Mouse (Mus musculus) neural tube, embryonic 12.5 days (tissue): ENCODE data around the gene Umad1. TPM values are rescaled to one million over a fixed set of nuclear protein-coding genes. Genes with fewer than 3 reads are reported as not detected.

Experiments used
- ATAC-seq: fragments of 200-750 bp; cut with Nextera tagmentation; 2 replicates; pipeline ENCODE4 v1.8.0; 2017; ENCODE audit warnings: low read depth, mild to moderate bottlenecking, moderate TSS enrichment, moderate library complexity; ENCODE audit not compliant: low FRiP score
- H3K27ac ChIP-seq: fragments of 300-500 bp; sonication (generic); 2 replicates; pipeline ENCODE4 v1.5.1; 2016
- H3K27me3 ChIP-seq: fragments of 300-500 bp; sonication (generic); replicated peaks from 2 replicates; pipeline ENCODE4 v1.6.1; 2016; ENCODE audit warnings: mild to moderate bottlenecking
- H3K36me3 ChIP-seq: fragments of 300-500 bp; sonication (generic); 2 replicates; pipeline ENCODE4 v1.6.1; 2016; ENCODE audit warnings: mild to moderate bottlenecking
- H3K4me1 ChIP-seq: fragments of 300-500 bp; sonication (generic); 2 replicates; pipeline ENCODE4 v1.6.1; 2016
- H3K4me2 ChIP-seq: fragments of 300-500 bp; sonication (generic); replicated peaks from 2 replicates; pipeline ENCODE4 v1.6.1; 2016; ENCODE audit warnings: mild to moderate bottlenecking
- H3K4me3 ChIP-seq: fragments of 300-500 bp; sonication (generic); 2 replicates; pipeline ENCODE4 v1.5.1; 2016
- H3K9ac ChIP-seq: fragments of 300-500 bp; sonication (generic); 2 replicates; pipeline ENCODE4 v1.6.1; 2016; ENCODE audit warnings: mild to moderate bottlenecking
- H3K9me3 ChIP-seq: fragments of 300-500 bp; sonication (generic); 2 replicates; pipeline ENCODE4 v1.6.1; 2016; ENCODE audit warnings: mild to moderate bottlenecking
- WGBS: fragments of 180-500 bp; shearing (Covaris S2); methylation state at CpG from one replicate; pipeline ENCODE4 v1.1.7; 2016; 5-methylcytosine and 5-hydroxymethylcytosine counted together
- polyA plus RNA-seq: library from polyadenylated mRNA; unstranded; fragments of >200 nt; fragmentation: Nextera tagmentation; extraction: Ambion mirVana; gene quantifications from 2 replicates; pipeline ENCODE4 v1.2.1, GENCODE M21; 2016

The Umad1 gene
- polyA plus RNA-seq, result 30.5 and 31.5 TPM in 2 replicates

DNA sequence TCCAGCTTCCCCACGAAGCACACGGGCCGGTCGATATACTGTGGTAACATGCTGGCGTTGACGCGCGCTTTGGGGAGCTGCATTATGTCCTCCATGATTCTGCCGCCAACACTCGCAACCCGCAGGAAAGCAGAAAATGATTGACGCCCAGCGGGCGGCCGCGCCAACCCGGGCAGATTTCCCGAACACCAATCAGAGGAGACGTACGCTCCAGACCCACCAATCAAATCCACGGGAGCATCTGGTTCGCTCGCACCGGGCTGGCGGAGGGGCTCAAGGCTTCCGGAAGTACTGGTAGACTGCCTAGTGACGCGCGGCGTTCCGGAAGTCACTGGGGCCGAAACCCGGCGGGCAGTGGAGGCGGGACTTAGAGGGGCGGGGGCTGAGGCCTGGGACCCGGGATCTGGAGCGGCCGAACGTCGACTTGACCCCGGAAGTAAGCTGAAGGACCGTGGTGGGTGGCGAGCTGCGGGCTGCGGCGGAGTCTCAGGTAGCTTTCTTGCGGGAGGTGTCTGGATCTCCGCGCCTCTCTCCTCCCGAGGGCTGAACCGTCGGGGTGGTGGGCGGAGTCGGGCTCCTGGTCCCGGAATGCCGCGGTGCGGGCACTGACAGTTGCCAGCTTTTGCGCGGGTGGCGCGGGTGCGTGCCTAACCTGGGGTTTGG, at the start of gene Umad1, which contains the start of the genes Rpa3 and Gm45062:
Gene Umad1 (plus strand): TSS at position 285 of the 663 bp plus-strand sequence.
Gene Rpa3 (minus strand): TSS at position 170 of the 663 bp plus-strand sequence.
Gene Gm45062 (plus strand): TSS at position 447 of the 663 bp plus-strand sequence.
- H3K9ac ChIP-seq, result peak within 1 kb of the TSS; percentile 78
- peaks cover under 1% of the 10 kb centered on the region; the same call in 1 of the 2 replicates for H3K36me3 ChIP-seq
- WGBS, result under 1% methylated on average over 64 of the region's 64 CpGs
- H3K27me3 ChIP-seq, result no peaks in the 10 kb centered on the region
- no peaks in the 10 kb centered on the region for H3K9me3 ChIP-seq
- H3K27ac ChIP-seq, result 0 out of 2 replicates have a peak within 1 kb of the TSS, but pooled peaks have one; percentile 53
- peaks cover 11% of the 10 kb centered on the region for H3K4me1 ChIP-seq
- peak within 1 kb of the TSS; percentile 79 for H3K4me3 ChIP-seq
- peak within 1 kb of the TSS; percentile 91 for H3K4me2 ChIP-seq
- ATAC-seq, result peak; percentile 100

DNA sequence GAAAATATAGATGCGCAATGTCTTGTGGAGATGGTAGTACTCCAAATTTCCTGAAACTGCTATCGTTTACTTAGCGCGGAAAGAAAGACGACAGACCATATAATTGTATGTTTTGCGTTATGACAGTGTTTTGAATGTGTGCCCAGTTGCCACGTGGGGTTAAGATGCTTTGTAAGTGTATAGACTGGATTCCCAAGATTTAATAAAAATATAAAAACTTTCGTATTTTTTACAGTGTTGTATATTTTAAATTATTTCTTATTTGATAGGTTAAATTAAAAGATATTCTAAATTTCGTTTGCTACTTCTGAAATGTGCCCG, 49.3 kb upstream of the Umad1 start:
- Histone ChIP-seq H3K9ac (peak overlapping the region; percentile 81), H3K4me1 (peaks cover 9% of the 10 kb centered on the region), H3K36me3 (no peaks in the 10 kb centered on the region; the same call in 1 of the 2 replicates), H3K4me3 (peak overlapping the region; percentile 72), H3K27ac (0 out of 2 replicates have a peak overlapping the region, but pooled peaks have one; percentile 83), H3K27me3 (no peaks in the 10 kb centered on the region), H3K4me2 (peak overlapping the region; percentile 60), H3K9me3 (no peaks in the 10 kb centered on the region)
- 13% methylated on average over 10 of the region's 10 CpGs for WGBS
- ATAC-seq, result 0 out of 2 replicates have a peak, but pooled peaks have one; percentile 2

DNA sequence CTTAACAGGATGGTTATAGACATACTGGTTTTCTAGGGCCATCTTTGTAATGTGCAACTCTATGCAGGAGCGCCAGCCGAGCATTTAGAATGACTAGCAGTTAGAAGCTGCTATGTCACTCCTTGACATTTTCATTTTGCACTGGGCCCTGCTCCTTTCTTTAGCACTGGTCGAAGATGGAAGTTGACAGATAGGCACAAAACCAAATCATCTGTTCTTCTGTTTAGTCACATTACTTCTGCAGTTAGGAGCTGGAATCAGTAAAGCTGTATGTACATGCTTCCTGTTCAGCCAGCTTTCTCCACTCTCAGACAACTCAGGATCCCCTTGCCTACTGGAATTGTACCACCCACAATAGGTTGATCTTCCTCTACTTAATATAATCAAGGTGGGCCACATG, 48.4 kb upstream of the Umad1 start:
- Histone ChIP-seq H3K36me3 (peaks cover 5% of the 10 kb centered on the region; the same call in 1 of the 2 replicates), H3K27me3 (no peaks in the 10 kb centered on the region), H3K9me3 (no peaks in the 10 kb centered on the region), H3K4me3 (no peak overlapping the region), H3K9ac (no peak overlapping the region), H3K27ac (no peak overlapping the region), H3K4me2 (peak overlapping the region; percentile 60), H3K4me1 (peaks cover 9% of the 10 kb centered on the region)
- no peak for ATAC-seq
- 91% methylated on average over 3 of the region's 3 CpGs for WGBS

DNA sequence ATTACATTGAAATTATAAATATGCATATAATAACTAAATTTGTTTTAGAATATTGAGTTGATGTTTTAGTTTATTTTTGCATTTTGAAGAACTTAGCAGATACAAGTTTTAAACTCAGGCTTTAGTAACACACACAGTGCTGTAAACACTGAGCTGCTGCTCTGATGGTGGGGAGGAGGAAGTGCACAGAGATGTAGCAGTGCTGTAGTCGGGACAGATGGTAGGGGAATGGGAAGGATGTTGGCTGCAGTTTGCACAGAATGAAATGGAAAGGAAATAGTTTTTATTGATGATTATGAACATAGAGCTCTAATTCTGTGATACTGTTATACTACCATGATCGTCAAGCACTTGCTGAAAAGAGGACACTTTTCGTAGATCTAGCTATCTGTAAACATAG, 32.1 kb upstream of the Umad1 start:
- Histone ChIP-seq H3K9ac (no peak overlapping the region), H3K36me3 (peaks cover 21% of the 10 kb centered on the region), H3K4me2 (no peak overlapping the region), H3K4me1 (no peaks in the 10 kb centered on the region), H3K27me3 (no peaks in the 10 kb centered on the region), H3K9me3 (no peaks in the 10 kb centered on the region), H3K4me3 (no peak overlapping the region), H3K27ac (no peak overlapping the region)
- WGBS, result 87% methylated on average over 3 of the region's 3 CpGs
- ATAC-seq, result no peak

DNA sequence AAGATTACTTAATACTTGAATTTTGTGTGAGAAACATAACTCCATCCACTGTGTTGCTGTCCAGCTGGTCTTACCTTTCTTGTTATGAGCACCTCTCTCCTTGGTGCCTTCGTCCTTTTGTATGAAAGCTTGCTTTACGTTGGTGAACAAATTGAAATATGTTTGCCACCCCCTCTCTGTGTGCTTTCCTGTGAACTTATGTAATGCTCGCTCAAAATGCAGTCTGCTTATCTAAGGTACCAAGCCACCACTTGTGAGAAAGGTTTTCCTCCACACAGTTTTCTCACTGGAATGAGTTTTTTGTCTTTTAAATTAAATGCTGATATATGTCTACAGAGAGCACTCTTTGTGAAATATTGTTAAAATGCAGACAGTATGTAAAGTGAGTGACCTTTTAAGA, 30.5 kb upstream of the Umad1 start:
- whole genome bisulfite sequencing, result 91% methylated on average over 3 of the region's 3 CpGs
- no peak overlapping the region for H3K4me3 ChIP-seq
- H3K4me2 ChIP-seq, result no peak overlapping the region
- peaks cover 23% of the 10 kb centered on the region for H3K36me3 ChIP-seq
- H3K9ac ChIP-seq, result no peak overlapping the region
- no peaks in the 10 kb centered on the region for H3K9me3 ChIP-seq
- no peak overlapping the region for H3K27ac ChIP-seq
- no peak for ATAC-seq
- H3K27me3 ChIP-seq, result no peaks in the 10 kb centered on the region
- no peaks in the 10 kb centered on the region for H3K4me1 ChIP-seq

DNA sequence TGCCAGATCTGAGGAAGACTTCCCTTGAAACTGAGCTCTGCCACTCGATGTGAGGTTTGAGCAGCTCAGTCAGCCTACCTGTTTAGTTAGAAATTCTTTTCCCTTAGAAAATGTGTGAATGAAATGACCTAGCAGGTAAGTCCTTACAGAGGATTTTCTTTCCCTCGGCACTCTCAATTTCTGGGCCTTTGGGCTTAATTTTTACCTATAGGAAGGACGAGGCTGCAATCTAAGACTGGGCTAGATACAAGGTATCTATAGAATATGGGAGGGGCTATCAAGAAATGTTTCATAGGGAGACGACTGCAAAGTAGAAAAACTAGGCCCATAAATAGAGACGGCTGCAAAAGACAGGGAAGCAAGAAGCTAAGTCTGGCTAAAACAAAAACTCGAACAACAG, 772 bp upstream of the Umad1 start:
- H3K4me2 ChIP-seq, result peak overlapping the region; percentile 80
- no peak overlapping the region for H3K27ac ChIP-seq
- peaks cover 3% of the 10 kb centered on the region; the same call in 1 of the 2 replicates for H3K36me3 ChIP-seq
- H3K9me3 ChIP-seq, result no peaks in the 10 kb centered on the region
- WGBS, result 8% methylated on average over 6 of the region's 6 CpGs
- no peak for ATAC-seq
- peaks cover 11% of the 10 kb centered on the region for H3K4me1 ChIP-seq
- peak overlapping the region; percentile 79 for H3K4me3 ChIP-seq
- H3K27me3 ChIP-seq, result no peaks in the 10 kb centered on the region
- H3K9ac ChIP-seq, result peak overlapping the region; percentile 78

DNA sequence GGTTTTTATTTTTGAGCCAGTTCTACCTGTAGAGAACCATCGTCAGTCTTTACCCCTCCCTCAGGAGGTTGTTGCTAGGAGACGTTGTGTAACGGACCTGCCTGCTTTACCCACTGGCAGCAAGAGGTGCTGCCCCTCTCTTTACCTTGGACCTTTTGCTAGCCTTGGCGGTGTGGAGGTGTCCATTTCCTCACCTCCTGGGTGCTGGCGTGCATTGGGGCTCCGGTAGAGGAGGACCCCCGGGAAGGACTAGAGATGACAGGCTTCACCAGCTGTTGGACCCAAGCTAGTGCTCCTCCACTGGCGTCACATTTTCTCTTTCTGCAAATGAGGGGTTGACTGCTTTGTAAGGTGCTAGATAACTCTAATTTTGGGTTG, 568 bp downstream of the Umad1 start:
- peak overlapping the region; percentile 79 for H3K4me3 ChIP-seq
- peak overlapping the region; percentile 91 for H3K4me2 ChIP-seq
- peak; percentile 71 for ATAC-seq
- no peaks in the 10 kb centered on the region for H3K9me3 ChIP-seq
- H3K4me1 ChIP-seq, result peaks cover 11% of the 10 kb centered on the region
- H3K9ac ChIP-seq, result peak overlapping the region; percentile 72
- H3K36me3 ChIP-seq, result no peaks in the 10 kb centered on the region
- H3K27ac ChIP-seq, result no peak overlapping the region
- 0% methylated on average over 8 of the region's 8 CpGs for WGBS
- no peaks in the 10 kb centered on the region for H3K27me3 ChIP-seq

DNA sequence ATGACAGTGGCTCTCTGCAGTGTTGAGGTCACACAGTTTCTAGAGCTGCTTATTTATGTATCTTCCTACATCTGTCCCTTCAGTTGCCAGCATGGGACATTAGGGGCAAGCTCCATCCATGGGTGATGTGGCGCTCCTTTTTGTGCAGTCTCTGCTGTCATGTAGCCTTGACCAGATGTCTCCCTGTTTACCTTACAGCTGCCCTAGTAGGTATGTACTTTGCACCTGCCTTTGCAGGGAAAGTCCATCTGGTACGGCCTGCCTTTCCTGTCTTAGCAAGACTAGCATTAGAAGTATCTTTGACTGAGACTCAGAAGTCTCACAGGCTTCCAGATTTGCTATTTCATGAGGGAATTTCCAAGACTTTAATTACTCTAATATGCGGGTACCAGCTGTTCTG, 12.0 kb downstream of the Umad1 start:
- WGBS, result 88% methylated on average over 3 of the region's 3 CpGs
- H3K27me3 ChIP-seq, result no peaks in the 10 kb centered on the region
- no peak for ATAC-seq

DNA sequence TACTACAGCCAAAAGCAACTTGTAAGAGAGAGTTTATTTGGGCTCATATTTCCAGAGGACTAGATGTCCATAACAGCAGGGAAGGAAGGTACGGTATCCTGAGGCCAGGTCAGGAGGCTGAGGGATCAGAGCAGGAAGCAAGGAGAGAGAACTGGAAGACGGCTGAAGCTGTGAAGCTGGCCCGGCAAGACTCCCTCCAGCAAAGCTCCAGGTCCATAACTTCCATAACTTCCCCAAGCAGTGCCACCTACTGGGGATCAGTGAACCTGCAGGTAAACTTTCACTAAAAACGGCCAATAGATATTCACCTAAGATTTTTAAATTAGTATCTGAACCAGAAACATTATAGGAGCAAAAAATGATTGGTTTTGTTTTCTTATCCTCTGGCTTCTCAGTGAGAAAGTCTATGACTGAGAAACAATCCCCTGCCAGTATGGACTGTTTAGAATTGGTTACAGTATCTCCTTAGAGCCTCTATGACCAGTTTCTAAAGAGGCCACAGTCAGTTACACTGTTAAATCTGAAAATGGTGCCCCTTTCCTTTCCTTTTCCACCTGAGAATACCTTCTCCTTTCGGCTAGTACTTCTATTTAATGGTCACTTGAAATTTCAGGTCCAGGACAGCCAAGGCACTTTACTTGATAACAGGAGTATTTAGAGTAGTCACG, 15.4 kb downstream of the Umad1 start:
- Histone ChIP-seq H3K4me2 (no peak overlapping the region), H3K9me3 (no peaks in the 10 kb centered on the region), H3K4me3 (no peak overlapping the region), H3K9ac (no peak overlapping the region), H3K4me1 (no peaks in the 10 kb centered on the region), H3K27ac (no peak overlapping the region), H3K27me3 (no peaks in the 10 kb centered on the region), H3K36me3 (no peaks in the 10 kb centered on the region; the same call in 1 of the 2 replicates)
- peak; percentile 53; the same call in 1 of the 2 replicates for ATAC-seq
- WGBS, result 37% methylated on average over 6 of the region's 6 CpGs

More for the DNA sequence above, 12.0 kb downstream of the Umad1 start:
- Histone ChIP-seq H3K4me1 (no peaks in the 10 kb centered on the region), H3K27ac (no peak overlapping the region), H3K9me3 (no peaks in the 10 kb centered on the region), H3K36me3 (no peaks in the 10 kb centered on the region; the same call in 1 of the 2 replicates), H3K9ac (no peak overlapping the region), H3K4me2 (no peak overlapping the region), H3K4me3 (no peak overlapping the region)

DNA sequence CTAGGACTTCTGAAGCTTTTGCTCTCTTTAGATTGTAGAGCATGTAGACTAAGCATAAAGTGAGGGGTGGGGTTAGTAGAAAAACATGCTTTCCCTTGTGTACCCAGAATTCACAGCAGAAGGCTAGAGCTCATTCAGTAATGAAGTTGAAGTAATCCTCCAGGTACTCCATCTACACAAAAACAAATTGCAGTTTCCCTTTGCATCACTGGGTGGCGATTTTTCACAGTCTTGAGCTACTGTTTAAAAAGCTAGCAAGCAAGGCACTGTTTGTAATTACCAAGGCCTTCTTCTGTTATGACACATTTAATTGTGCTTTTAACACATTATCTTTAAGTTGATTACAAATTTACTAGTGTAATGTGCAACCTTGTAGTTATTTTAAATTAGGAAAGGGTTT, 16.0 kb downstream of the Umad1 start:
- H3K4me2 ChIP-seq, result no peak overlapping the region
- ATAC-seq, result 0 out of 2 replicates have a peak, but pooled peaks have one; percentile 53
- no peaks in the 10 kb centered on the region for H3K27me3 ChIP-seq
- no peaks in the 10 kb centered on the region for H3K4me1 ChIP-seq
- no peaks in the 10 kb centered on the region for H3K9me3 ChIP-seq
- H3K4me3 ChIP-seq, result no peak overlapping the region
- H3K27ac ChIP-seq, result no peak overlapping the region
- H3K9ac ChIP-seq, result no peak overlapping the region
- no peaks in the 10 kb centered on the region; the same call in 1 of the 2 replicates for H3K36me3 ChIP-seq
- WGBS, result 13% methylated on average over 1 of the region's 1 CpGs

DNA sequence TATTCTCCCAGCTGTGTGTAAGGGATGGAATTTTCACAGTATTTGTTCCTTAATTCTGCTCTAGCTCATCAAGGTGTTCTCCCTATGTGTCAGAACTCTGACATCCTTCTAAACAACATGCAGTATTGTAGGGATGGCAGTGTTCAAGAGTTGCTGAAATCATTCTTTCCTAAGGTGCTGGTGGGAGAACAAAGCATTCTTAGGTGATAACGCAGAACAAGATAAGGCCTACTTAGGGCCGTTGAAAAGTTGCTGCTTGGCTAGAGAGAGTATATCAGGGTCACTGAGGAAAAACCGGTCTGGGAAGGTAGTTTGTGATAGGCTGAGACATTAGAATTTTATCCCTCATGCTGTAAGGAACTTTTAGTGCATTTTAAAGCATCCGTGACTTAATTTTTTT, 17.3 kb downstream of the Umad1 start:
- no peaks in the 10 kb centered on the region for H3K36me3 ChIP-seq
- no peak overlapping the region for H3K9ac ChIP-seq
- WGBS, result 90% methylated on average over 4 of the region's 4 CpGs

DNA sequence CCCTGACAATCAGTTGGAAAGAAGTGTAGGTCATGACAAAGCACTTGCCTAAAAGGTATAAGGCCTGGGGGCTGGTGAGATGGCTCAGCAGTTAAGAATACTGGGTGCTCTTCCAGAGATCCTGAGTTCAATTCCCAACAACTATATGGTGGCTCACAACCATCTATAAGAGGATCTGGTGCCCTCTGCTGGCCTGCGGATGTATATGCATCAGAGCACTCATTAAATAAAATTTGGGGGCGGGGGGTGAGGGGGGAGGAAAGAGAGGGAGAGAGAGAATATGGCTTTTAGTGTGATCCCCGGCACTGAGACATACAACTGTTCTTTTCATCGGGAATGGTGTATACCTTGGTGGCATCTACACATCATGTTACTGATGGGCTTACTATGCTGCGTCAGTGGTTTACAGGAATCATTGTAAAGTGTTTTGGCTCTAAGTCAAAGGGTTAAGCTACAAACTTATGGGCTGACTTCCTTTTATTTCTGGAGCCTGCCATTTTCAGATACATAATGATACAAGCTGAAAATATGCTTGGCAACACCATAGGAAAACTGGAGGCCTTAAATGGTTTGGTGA, 19.4 kb downstream of the Umad1 start:
- H3K27ac ChIP-seq, result no peak overlapping the region
- no peak overlapping the region for H3K4me3 ChIP-seq
- no peaks in the 10 kb centered on the region for H3K4me1 ChIP-seq
- no peaks in the 10 kb centered on the region for H3K27me3 ChIP-seq
- no peaks in the 10 kb centered on the region for H3K9me3 ChIP-seq
- ATAC-seq, result no peak
- H3K36me3 ChIP-seq, result no peaks in the 10 kb centered on the region
- H3K9ac ChIP-seq, result no peak overlapping the region
- WGBS, result 66% methylated on average over 5 of the region's 5 CpGs
- no peak overlapping the region for H3K4me2 ChIP-seq

More for the DNA sequence above, 17.3 kb downstream of the Umad1 start:
- Histone ChIP-seq H3K4me3 (no peak overlapping the region), H3K4me2 (no peak overlapping the region), H3K9me3 (no peaks in the 10 kb centered on the region), H3K27me3 (no peaks in the 10 kb centered on the region), H3K27ac (no peak overlapping the region), H3K4me1 (no peaks in the 10 kb centered on the region)
- no peak for ATAC-seq
